Mouse (Mus musculus) limb, embryonic 15.5 days (tissue): ENCODE data around the gene Zfhx3. TPM values are rescaled to one million over a fixed set of nuclear protein-coding genes. Genes with fewer than 3 reads are reported as not detected.
A peak's percentile ranks its signal among the peaks of the same experiment; 100 is the strongest.

Experiments
- ATAC-seq: fragments of 200-750 bp; cut with Nextera tagmentation; 2 replicates; pipeline ENCODE4 v1.8.0; 2017; ENCODE audit warnings: low read depth, moderate TSS enrichment; ENCODE audit not compliant: insufficient number of reproducible peaks, low FRiP score, low TSS enrichment
- H3K27ac ChIP-seq: fragments of 300-500 bp; sonication (generic); 2 replicates; pipeline ENCODE4 v1.5.1; 2015; ENCODE audit warnings: moderate library complexity, mild to moderate bottlenecking, inconsistent platforms
- H3K27me3 ChIP-seq: fragments of 300-500 bp; sonication (generic); 2 replicates; pipeline ENCODE4 v1.6.1; 2015; ENCODE audit warnings: inconsistent platforms
- H3K36me3 ChIP-seq: fragments of 300-500 bp; sonication (generic); 2 replicates; pipeline ENCODE4 v1.6.1; 2015; ENCODE audit warnings: inconsistent platforms
- H3K4me1 ChIP-seq: fragments of 300-500 bp; sonication (generic); 2 replicates; pipeline ENCODE4 v1.6.1; 2015; ENCODE audit warnings: inconsistent platforms
- H3K4me2 ChIP-seq: fragments of 300-500 bp; sonication (generic); 2 replicates; pipeline ENCODE4 v1.6.1; 2015; ENCODE audit warnings: mild to moderate bottlenecking, inconsistent platforms
- H3K4me3 ChIP-seq: fragments of 300-500 bp; sonication (generic); 2 replicates; pipeline ENCODE4 v1.5.1; 2015; ENCODE audit warnings: mild to moderate bottlenecking, inconsistent platforms
- H3K9ac ChIP-seq: fragments of 300-500 bp; sonication (generic); 2 replicates; pipeline ENCODE4 v1.6.1; 2015; ENCODE audit warnings: inconsistent platforms
- H3K9me3 ChIP-seq: fragments of 300-500 bp; sonication (generic); 2 replicates; pipeline ENCODE4 v1.6.1; 2016; ENCODE audit warnings: inconsistent platforms
- WGBS: fragments of 180-500 bp; shearing (Covaris S2); methylation state at CpG from one replicate; pipeline ENCODE4 v1.1.7; 2015; 5-methylcytosine and 5-hydroxymethylcytosine counted together
- polyA plus RNA-seq: library from polyadenylated mRNA; unstranded; fragments of >200 nt; fragmentation: Nextera tagmentation; extraction: Ambion mirVana; gene quantifications from 2 replicates; pipeline ENCODE4 v1.2.1, GENCODE M21; 2015

The Zfhx3 gene
- polyA plus RNA-seq, 1 experiment from 2014 or later: 19.3 TPM

DNA sequence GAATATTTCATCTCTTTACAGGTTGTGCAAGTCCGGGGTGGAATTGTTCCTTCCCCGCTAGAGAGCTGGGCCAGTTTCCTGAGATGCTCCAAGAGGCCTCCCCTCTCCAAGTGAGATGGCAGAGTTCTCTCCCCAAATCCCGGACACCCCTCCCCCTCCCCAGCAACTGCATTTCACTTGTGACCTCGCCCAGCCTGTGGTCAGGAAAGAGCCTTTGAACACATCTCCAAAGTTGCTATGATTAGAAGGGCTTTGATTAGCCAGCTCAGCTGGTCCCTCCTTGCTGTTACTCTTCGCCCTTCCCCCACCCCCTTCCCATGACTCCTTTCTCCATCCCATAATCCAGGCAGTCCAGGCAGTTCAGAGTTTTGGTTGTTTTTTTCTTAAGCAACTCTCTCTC lies 670.4 kb downstream of the Zfhx3 start:
- Histone ChIP-seq H3K27ac (no peak overlapping the region), H3K27me3 (no peaks in the 10 kb centered on the region), H3K4me2 (no peak overlapping the region), H3K9me3 (no peaks in the 10 kb centered on the region), H3K4me1 (peaks cover 7% of the 10 kb centered on the region; the same call in 1 of the 2 replicates), H3K4me3 (no peak overlapping the region), H3K9ac (no peak overlapping the region), H3K36me3 (no peaks in the 10 kb centered on the region)
- WGBS: 26% methylated on average over 5 of the region's 5 CpGs
- ATAC-seq: no peak

DNA sequence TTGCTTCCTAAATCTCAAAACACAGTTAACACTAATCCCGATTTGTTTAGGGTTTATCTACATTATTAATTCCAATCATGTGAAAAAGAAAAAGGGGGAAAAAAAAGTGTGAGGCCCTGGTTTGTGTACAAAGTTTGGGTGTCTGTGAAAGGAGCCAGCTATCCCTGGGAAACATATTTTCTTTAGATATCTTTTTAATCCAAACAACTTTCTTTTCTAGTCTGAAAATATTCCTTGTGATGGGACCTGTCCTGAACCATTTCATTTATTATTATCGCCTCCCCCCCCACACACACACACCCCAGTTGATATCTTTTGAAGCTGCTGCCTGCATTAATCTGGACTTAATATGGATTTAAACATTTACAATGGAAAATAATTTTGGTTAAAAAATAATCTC lies 670.8 kb downstream of the Zfhx3 start:
- Histone ChIP-seq H3K4me1 (peaks cover 7% of the 10 kb centered on the region; the same call in 1 of the 2 replicates), H3K27ac (no peak overlapping the region), H3K9me3 (no peaks in the 10 kb centered on the region), H3K27me3 (no peaks in the 10 kb centered on the region), H3K9ac (no peak overlapping the region), H3K36me3 (no peaks in the 10 kb centered on the region), H3K4me3 (no peak overlapping the region), H3K4me2 (no peak overlapping the region)
- WGBS: 57% methylated on average over 2 of the region's 2 CpGs
- ATAC-seq: no peak

DNA sequence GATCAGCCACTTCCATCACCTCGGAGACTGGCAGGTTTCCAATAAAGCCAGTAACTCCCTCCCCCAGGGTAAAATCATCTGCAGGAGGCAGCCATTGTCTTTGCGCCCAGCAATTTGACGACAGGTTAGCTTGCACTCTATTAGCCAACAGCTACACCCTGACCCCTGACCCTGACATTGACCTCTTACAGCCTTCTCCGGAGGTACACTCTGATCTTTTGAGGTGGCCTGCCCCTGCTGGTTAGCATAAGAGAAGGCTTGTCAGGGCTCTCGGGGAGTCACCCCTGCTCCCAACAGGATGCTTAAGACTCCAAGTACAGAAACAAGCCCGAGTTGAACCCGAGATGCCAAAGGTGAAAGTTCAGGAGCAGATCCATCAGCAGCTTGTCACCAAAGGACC lies 678.9 kb downstream of the Zfhx3 start:
- H3K4me3 ChIP-seq: no peak overlapping the region
- WGBS: 33% methylated on average over 7 of the region's 7 CpGs
- H3K9ac ChIP-seq: no peak overlapping the region
- 0 out of 2 replicates have a peak, but pooled peaks cover 2% of the 10 kb centered on the region for H3K4me1 ChIP-seq
- ATAC-seq: no peak
- H3K36me3 ChIP-seq: no peaks in the 10 kb centered on the region
- no peak overlapping the region for H3K27ac ChIP-seq
- H3K4me2 ChIP-seq: no peak overlapping the region
- no peaks in the 10 kb centered on the region for H3K27me3 ChIP-seq
- H3K9me3 ChIP-seq: no peaks in the 10 kb centered on the region

DNA sequence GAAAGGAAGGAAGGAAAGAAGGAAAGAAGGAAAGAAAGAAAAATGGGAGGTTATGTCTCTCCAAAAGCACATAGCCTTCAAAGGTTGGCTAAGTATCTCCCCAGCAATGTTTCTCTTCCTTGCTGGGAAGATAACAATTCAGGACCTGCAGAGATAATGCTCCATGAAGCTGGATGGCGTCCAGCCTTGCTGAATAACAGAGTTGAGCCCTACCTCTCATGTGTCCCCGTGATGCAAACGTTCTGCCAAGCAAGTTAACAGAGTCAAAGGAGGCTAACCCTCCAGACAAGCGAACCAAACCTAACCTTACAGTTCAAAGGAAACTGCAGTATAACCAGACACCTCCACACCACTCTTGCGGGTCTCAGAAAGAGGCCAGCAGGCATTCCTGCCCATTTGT lies 681.2 kb downstream of the Zfhx3 start:
- WGBS: 41% methylated on average over 5 of the region's 5 CpGs
- Histone ChIP-seq H3K27me3 (no peaks in the 10 kb centered on the region), H3K4me1 (0 out of 2 replicates have a peak, but pooled peaks cover 2% of the 10 kb centered on the region), H3K9me3 (no peaks in the 10 kb centered on the region), H3K36me3 (no peaks in the 10 kb centered on the region), H3K4me3 (no peak overlapping the region), H3K27ac (no peak overlapping the region), H3K4me2 (no peak overlapping the region), H3K9ac (no peak overlapping the region)
- no peak for ATAC-seq

DNA sequence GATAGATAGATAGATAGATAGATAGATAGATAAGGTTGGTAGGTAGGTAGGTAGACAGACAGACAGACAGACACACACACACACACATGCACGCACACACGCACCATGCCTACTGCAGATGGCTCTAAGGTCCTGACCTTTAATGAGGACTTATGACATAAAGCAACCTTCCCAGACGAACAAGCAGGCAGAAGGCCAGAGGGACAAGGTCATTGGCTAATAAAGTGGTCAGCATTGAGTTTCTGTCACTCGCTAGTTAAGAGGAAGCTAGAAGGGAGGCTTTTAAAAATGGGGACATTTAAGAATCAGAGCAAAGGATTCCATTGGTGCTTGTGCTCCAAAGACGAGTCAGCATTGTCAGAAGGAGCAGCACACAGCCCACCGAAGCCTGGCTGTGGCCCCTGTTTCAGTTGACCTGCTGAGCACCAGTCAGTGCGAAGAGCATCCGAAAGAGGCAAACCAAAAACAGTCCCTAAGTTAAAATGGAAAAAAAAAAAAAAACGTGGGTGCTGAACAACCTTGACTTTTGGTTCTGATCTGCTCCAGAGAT lies 683.2 kb downstream of the Zfhx3 start:
- 83% methylated on average over 9 of the region's 9 CpGs for WGBS
- Histone ChIP-seq H3K4me2 (no peak overlapping the region), H3K9ac (no peak overlapping the region), H3K27ac (no peak overlapping the region), H3K27me3 (no peaks in the 10 kb centered on the region), H3K4me1 (0 out of 2 replicates have a peak, but pooled peaks cover 2% of the 10 kb centered on the region), H3K9me3 (no peaks in the 10 kb centered on the region), H3K4me3 (no peak overlapping the region), H3K36me3 (no peaks in the 10 kb centered on the region)
- ATAC-seq: no peak

DNA sequence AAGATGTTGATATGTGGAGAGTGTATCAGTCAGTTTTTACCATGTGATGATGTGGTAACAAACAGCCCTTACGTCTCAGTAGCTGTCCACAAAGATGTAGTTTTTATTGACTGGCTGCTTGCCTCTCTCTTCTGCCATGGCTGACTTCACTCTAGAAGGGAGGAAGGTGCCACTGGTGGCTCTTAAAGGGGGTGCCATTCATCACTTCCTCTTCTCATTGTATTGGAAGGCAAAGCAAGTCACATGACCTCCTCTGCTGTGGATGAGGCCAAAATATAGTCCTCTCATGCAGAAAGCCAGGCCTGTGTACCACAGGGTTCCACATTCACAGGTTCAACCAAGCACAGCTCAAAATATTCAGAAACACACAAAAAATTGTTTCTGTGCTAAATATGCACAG lies 688.6 kb downstream of the Zfhx3 start:
- H3K27me3 ChIP-seq: no peaks in the 10 kb centered on the region
- ATAC-seq: no peak
- no peak overlapping the region for H3K9ac ChIP-seq
- no peak overlapping the region for H3K4me3 ChIP-seq
- H3K36me3 ChIP-seq: no peaks in the 10 kb centered on the region
- H3K27ac ChIP-seq: no peak overlapping the region
- no peak overlapping the region for H3K4me2 ChIP-seq
- H3K9me3 ChIP-seq: no peaks in the 10 kb centered on the region
- H3K4me1 ChIP-seq: no peaks in the 10 kb centered on the region
- 100% methylated on average over 1 of the region's 1 CpGs for WGBS

DNA sequence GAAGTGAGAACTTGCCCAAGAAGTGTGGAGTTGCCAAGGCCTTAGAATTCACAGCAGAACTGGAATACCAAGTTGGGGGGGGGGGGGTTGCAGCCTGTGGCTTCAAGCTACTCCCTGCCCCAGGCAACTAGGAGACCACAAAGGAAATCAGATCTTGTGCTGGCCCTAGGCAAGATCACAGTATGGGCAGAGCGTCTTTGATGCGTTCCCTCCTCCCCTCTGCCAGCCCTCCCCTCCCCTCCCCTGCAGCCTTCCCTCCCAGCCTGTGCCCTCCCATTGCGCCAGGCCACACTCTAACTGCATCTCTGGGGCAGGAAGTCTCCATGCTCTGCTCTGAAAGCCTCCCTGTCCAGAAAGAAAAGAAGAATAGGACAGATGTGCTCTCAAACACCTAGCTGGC lies 691.8 kb downstream of the Zfhx3 start:
- Histone ChIP-seq H3K27ac (no peak overlapping the region), H3K4me2 (no peak overlapping the region), H3K4me1 (no peaks in the 10 kb centered on the region), H3K27me3 (no peaks in the 10 kb centered on the region), H3K9ac (no peak overlapping the region), H3K4me3 (no peak overlapping the region), H3K36me3 (no peaks in the 10 kb centered on the region), H3K9me3 (no peaks in the 10 kb centered on the region)
- no peak for ATAC-seq
- WGBS: 49% methylated on average over 3 of the region's 3 CpGs

DNA sequence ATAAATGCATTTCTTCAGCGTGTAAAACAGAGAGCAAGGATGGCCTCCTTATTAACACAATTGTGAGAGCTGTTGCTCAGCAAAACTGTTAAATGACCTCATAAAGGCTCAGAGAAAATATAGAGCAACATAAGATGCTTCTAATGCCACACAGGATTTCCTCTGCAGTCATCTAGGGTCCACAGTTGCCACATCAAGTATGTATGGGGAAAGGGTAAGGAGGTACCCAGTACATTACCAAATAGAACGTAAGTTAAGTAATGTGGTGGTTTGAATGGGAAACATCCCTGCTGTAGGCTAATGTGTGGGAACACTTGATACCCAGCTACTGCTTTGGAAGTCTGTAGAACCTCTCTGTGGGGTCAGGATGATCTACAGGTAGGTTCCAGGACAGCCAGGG lies 695.4 kb downstream of the Zfhx3 start:
- Histone ChIP-seq H3K36me3 (no peaks in the 10 kb centered on the region), H3K27ac (no peak overlapping the region), H3K9ac (no peak overlapping the region), H3K9me3 (no peaks in the 10 kb centered on the region), H3K4me1 (no peaks in the 10 kb centered on the region), H3K4me2 (no peak overlapping the region), H3K27me3 (no peaks in the 10 kb centered on the region), H3K4me3 (no peak overlapping the region)
- ATAC-seq: no peak
- 86% methylated on average over 2 of the region's 2 CpGs for WGBS

DNA sequence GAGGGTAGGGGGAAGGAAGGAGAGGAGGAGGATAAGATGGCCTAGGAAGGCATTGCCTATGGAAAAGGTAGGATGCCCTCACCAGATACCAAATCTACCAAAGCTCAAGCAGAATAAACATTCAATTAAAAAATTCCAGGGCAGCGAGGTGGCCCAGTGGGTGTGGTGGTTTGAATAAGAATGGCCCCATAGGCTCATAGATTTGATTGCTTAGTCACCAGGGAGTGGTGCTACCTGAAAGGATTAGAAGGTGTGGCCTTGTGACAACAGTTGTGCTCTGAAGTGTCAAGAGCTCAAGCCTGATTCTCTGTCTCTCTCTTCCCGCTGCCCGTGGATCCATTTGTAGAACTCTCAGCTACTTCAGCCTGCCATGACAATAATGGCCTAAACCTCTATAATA lies 703.2 kb downstream of the Zfhx3 start:
- Histone ChIP-seq H3K27ac (no peak overlapping the region), H3K36me3 (no peaks in the 10 kb centered on the region), H3K4me2 (no peak overlapping the region), H3K4me3 (no peak overlapping the region), H3K4me1 (peaks cover 14% of the 10 kb centered on the region), H3K27me3 (no peaks in the 10 kb centered on the region), H3K9ac (no peak overlapping the region), H3K9me3 (no peaks in the 10 kb centered on the region)
- no peak for ATAC-seq
- WGBS: 81% methylated on average over 3 of the region's 3 CpGs

DNA sequence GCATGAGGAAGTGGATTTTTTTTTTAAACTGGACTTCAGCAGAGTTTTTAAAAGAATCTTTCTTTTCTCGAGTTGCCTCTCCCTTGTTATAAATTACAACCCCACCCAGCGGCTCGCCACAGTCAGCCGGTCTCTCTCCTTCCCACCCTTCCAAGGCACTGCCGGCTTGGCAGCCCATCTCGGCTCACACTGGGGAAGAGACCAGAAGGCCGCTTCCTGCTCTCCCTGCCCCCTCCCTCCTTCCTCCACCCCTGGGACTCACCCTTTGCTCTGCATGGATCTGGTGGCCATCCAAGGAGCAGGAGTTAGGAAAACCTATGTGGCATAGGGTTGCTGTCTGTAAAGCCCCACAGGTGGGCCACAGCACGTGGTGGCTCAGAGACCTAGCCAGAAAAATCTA lies 705.1 kb downstream of the Zfhx3 start:
- ATAC-seq: no peak
- Histone ChIP-seq H3K9ac (no peak overlapping the region), H3K4me1 (peaks cover 14% of the 10 kb centered on the region), H3K4me2 (no peak overlapping the region), H3K4me3 (no peak overlapping the region), H3K27ac (peak overlapping the region; percentile 77), H3K36me3 (no peaks in the 10 kb centered on the region), H3K9me3 (no peaks in the 10 kb centered on the region), H3K27me3 (no peaks in the 10 kb centered on the region)
- 14% methylated on average over 8 of the region's 8 CpGs for WGBS

DNA sequence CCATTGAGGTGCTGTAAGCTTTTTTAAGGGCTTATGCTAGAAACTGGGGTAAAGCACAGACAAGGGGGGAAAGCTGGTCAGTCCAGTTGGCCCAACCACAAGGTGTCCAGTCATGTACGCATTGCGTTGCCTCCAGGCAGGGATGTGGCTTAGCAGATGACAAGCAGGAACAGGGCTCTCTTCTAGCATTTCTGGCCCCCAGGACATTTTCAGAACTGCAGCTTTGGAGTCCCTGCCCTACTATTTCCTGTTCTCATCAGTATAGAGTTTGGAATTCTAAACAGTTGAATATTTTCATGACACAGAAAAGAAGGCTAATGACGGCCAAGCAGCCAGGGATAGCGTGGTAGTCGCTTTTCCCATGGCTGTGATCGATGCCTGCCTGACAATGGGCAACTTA lies 706.5 kb downstream of the Zfhx3 start:
- Histone ChIP-seq H3K36me3 (no peaks in the 10 kb centered on the region), H3K4me1 (peaks cover 14% of the 10 kb centered on the region), H3K4me2 (no peak overlapping the region), H3K4me3 (no peak overlapping the region), H3K9ac (no peak overlapping the region), H3K9me3 (no peaks in the 10 kb centered on the region), H3K27me3 (no peaks in the 10 kb centered on the region), H3K27ac (no peak overlapping the region)
- WGBS: 78% methylated on average over 6 of the region's 6 CpGs
- no peak for ATAC-seq

DNA sequence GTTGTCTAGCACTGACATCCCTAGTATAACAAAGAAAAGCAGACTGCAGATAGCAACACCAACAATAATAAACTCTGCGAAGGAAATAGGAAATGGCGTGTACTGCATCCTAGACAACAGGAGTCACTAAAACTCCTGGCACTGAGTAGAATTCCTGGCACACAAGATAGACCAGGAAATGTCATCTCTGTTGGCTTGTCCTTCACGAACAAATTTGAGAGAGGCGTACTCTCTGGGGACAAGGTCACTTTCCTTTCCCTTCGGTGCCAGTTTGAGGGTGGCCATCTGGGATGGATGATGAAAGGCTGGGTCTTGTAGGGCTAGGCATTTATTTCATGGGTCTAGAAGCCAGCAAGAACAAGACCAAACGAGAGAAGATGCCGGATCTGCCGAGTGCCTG lies 708.4 kb downstream of the Zfhx3 start:
- Histone ChIP-seq H3K9ac (no peak overlapping the region), H3K9me3 (no peaks in the 10 kb centered on the region), H3K27ac (no peak overlapping the region), H3K4me1 (peaks cover 14% of the 10 kb centered on the region), H3K27me3 (no peaks in the 10 kb centered on the region; the same call in 1 of the 2 replicates), H3K36me3 (no peaks in the 10 kb centered on the region), H3K4me3 (no peak overlapping the region), H3K4me2 (no peak overlapping the region)
- no peak for ATAC-seq
- 93% methylated on average over 8 of the region's 8 CpGs for WGBS

DNA sequence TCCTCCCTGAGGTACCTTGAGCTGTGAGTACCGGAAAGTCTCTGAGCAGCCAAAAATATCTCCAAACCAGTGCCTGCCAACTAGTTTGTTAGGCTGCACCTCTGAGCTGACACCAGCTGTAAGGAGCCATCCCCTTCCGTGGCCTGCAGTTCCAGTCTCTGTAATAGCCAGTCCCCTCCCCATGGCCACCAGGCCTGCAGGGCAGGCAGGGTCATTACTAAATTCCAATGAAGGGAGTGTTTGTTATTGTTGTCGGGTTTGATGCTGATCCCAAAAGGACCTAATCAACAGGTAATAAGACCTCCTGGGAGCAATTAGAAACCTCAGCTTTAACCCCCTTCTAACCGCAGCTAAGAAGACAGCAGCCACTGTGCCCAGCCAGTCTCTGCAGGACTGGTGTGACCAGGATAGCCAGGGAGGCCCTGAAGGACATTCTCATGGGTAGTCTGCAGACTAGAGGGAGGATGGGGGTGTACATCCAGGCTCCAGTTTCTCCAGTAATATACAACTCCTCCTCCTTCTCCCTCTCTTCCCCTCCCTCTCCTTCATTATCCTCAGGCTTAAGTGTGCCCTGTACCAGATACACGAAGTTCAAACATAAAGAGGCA lies 719.1 kb downstream of the Zfhx3 start:
- H3K27ac ChIP-seq: no peak overlapping the region
- H3K36me3 ChIP-seq: no peaks in the 10 kb centered on the region
- H3K27me3 ChIP-seq: no peaks in the 10 kb centered on the region
- WGBS: 23% methylated on average over 5 of the region's 5 CpGs
- no peak for ATAC-seq
- H3K9ac ChIP-seq: no peak overlapping the region
- H3K4me1 ChIP-seq: peaks cover 6% of the 10 kb centered on the region; the same call in 1 of the 2 replicates
- no peaks in the 10 kb centered on the region for H3K9me3 ChIP-seq
- H3K4me2 ChIP-seq: no peak overlapping the region
- H3K4me3 ChIP-seq: no peak overlapping the region
